Mouse (Mus musculus): ENCODE results near the gene Aldh2. TPM values are rescaled to one million over a fixed set of nuclear protein-coding genes. Genes with fewer than 3 reads are reported as not detected.
"Not testable (repeated sequence)": the region's sequence is repeated elsewhere in the genome, so short reads cannot be mapped to it uniquely, and the experiment has no call there.

Gene Aldh2
- polyA plus RNA-seq, 1 experiment from 2014 or later: 71.2 TPM

DNA sequence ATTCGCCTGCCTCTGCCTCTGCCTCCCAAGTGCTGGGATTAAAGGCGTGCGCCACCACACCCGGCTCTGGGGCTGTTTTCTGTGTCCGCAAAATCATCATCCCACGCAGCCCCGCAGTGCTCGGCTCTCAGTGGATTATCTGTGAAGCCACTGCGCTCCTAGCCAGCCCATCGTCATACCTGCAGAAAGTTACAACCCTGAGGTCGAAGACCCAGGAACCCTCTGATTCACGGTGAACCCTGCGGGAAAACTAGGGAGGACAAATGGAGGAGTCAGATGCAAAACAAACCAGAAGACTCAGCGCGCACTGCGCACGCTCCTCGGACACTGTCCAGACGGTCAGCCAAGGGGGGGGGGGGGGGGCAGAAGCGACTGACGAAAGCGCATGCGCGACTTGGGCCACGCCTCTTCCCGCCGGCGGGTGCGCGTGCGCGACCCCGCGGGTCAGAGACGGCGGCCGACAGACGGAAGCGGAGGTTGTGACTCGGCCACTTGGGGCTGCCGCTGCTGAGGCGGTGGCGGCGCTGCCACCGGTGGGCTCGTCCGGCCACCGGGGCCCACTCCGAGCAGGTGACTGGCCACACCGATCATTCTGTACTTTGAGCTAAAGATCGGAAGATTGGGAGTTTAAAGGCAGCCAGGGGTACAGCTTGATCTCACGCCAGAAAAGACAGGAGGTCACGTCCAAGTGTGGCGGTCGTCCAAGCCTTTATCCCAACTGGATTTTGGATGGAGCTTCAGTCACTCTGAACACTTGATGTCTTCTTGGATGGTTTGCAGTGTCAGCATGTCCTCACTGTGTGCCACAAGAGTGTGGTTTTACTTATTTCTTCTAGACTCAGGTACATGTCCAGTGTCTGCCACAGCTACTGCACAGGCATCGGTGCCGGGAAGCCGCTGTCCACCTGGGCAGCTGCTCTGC, 25.2 kb upstream of the Aldh2 start, which contains the start of gene Acad12:
Gene Acad12 (minus strand): TSS at position 347 of the 922 bp plus-strand sequence.
- Histone ChIP-seq H3K36me3 (ENCODE audit: control insufficient read depth, insufficient read depth, low read length) (no peaks in the 10 kb centered on the region), H3K27me3 (ENCODE audit: control insufficient read depth, insufficient read depth, low read length) (no peaks in the 10 kb centered on the region), H3K9ac (ENCODE audit: low read length) (peak within 1 kb of the TSS; percentile 84), H3K9me3 (ENCODE audit: control insufficient read depth, low read length) (no peaks in the 10 kb centered on the region), H3K4me3 (ENCODE audit: low read depth, low read length) (peak within 1 kb of the TSS; percentile 72), H3K27ac (ENCODE audit: low read depth, low read length) (peak within 1 kb of the TSS; percentile 71), H3K4me1 (ENCODE audit: control insufficient read depth, insufficient read depth, low read length) (no peaks in the 10 kb centered on the region), H3K4me2 (ENCODE audit: low read depth) (peak within 1 kb of the TSS; percentile 80)
- peak; percentile 92 for DNase-seq (ENCODE audit: low spot score)
- WGBS: 2% methylated on average over 57 of the region's 58 CpGs
- ATAC-seq (ENCODE audit: insufficient read depth, low FRiP score, low TSS enrichment): peak; percentile 81

DNA sequence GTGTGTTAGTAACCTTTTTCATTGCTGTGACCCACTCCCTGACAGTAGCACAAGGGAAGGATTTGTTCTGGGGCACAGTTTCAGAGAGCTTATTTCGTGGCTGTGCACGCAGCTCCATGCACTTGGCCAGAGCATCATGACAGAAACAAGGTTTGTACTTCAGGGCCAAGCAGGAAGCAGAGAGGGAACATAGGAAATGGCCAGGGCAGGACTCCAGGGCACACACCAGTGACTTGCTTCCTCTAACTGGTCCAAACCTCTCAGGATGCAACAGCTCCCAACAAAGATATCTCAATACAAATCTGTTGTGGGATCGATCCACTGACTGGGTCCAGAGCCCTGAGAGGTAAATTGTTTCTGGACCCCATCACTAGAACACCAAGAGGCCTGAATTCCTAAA, 21.3 kb upstream of the Aldh2 start:
- not testable (repeated sequence) for H3K27me3 ChIP-seq (ENCODE audit: control insufficient read depth, insufficient read depth, low read length); H3K4me2 ChIP-seq (ENCODE audit: low read depth); H3K4me3 ChIP-seq (ENCODE audit: low read depth, low read length); H3K27ac ChIP-seq (ENCODE audit: low read depth, low read length); H3K9ac ChIP-seq (ENCODE audit: low read length); H3K9me3 ChIP-seq (ENCODE audit: control insufficient read depth, low read length); H3K4me1 ChIP-seq (ENCODE audit: control insufficient read depth, insufficient read depth, low read length); H3K36me3 ChIP-seq (ENCODE audit: control insufficient read depth, insufficient read depth, low read length); ATAC-seq (ENCODE audit: insufficient read depth, low FRiP score, low TSS enrichment); DNase-seq (ENCODE audit: low spot score)
- 86% methylated on average over 3 of the region's 3 CpGs for WGBS

DNA sequence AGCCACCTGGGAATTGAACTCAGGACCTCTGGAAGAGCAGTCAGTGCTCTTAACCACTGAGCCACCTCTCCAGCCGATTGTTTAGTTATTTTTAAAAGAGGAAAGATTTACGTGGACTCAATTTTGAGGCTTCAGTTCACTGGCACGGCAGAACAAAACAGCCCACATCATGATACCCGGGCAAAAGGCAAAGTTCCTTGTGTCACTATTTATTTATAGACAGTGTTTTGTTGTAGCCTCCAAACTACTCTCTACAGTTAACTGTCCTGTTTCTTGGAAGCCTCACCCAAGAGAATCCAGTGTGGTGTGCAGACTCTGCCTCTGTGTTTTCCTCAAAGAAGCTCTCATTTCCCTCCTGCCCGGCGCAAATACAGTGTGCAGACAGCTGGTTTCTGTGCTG, 18.4 kb upstream of the Aldh2 start:
- H3K27ac ChIP-seq (ENCODE audit: low read depth, low read length): no peak overlapping the region
- 86% methylated on average over 6 of the region's 6 CpGs for WGBS
- H3K36me3 ChIP-seq (ENCODE audit: control insufficient read depth, insufficient read depth, low read length): no peaks in the 10 kb centered on the region

DNA sequence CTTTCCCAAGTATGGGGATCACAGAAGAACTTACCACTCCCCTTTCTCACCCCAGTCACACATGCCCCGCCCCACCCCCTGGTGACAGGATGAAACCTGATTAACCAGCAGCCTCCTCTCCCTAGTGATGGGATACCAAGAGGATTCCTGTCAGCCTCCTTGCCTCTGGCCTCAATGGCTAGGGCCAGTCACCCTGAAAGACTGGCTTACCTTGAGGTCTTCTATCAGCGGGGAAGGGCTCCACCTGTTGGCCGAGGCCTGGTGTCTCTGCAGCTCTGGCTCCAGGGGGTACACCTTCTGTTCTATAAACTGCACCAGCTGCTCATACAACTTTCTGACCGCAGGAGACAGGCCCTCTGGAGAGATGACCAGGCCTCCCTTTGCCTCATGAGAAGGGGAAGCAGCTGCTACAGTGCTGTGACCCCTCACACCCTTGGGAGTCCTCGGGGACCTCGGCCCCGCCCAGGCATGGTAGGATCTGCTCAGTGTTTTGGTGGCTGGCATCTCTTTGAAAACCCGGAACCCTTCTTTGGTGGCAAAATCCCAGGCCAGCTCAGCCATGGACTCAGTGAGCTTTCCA, 16.0 kb upstream of the Aldh2 start:
- H3K9me3 ChIP-seq (ENCODE audit: control insufficient read depth, low read length); H3K4me1 ChIP-seq (ENCODE audit: control insufficient read depth, insufficient read depth, low read length); DNase-seq (ENCODE audit: low spot score); H3K27ac ChIP-seq (ENCODE audit: low read depth, low read length); H3K36me3 ChIP-seq (ENCODE audit: control insufficient read depth, insufficient read depth, low read length); ATAC-seq (ENCODE audit: insufficient read depth, low FRiP score, low TSS enrichment); H3K27me3 ChIP-seq (ENCODE audit: control insufficient read depth, insufficient read depth, low read length); H3K4me3 ChIP-seq (ENCODE audit: low read depth, low read length); H3K4me2 ChIP-seq (ENCODE audit: low read depth); H3K9ac ChIP-seq (ENCODE audit: low read length): not testable (repeated sequence)
- 50% methylated on average over 8 of the region's 8 CpGs for WGBS

More for the DNA sequence above, 18.4 kb upstream of the Aldh2 start:
- H3K27me3 ChIP-seq (ENCODE audit: control insufficient read depth, insufficient read depth, low read length): no peaks in the 10 kb centered on the region
- no peak overlapping the region for H3K9ac ChIP-seq (ENCODE audit: low read length)
- no peak overlapping the region for H3K4me3 ChIP-seq (ENCODE audit: low read depth, low read length)
- ATAC-seq (ENCODE audit: insufficient read depth, low FRiP score, low TSS enrichment) (no peak), DNase-seq (ENCODE audit: low spot score) (no peak)
- H3K4me1 ChIP-seq (ENCODE audit: control insufficient read depth, insufficient read depth, low read length): no peaks in the 10 kb centered on the region
- H3K4me2 ChIP-seq (ENCODE audit: low read depth): no peak overlapping the region
- no peaks in the 10 kb centered on the region for H3K9me3 ChIP-seq (ENCODE audit: control insufficient read depth, low read length)

DNA sequence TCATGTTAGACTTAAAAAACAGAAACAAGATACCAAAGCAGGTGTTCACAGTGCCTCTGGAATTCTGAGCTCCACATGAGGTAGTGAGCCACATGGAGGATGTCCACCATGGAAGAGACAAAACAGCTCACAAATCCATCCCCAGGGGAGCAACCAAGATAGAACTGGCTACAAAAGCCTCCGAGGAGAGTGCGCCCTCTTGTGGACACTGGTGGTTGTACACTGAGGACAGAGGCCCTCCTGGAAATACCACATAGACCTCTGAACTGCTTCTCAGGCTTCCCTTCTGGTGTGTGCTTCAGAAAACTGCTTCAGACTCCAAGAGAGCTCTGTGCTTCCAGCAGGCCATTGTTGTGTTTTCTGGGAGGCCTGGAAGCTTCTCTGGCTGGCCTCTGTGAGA, 12.5 kb upstream of the Aldh2 start:
- no peak for ATAC-seq (ENCODE audit: insufficient read depth, low FRiP score, low TSS enrichment)
- Histone ChIP-seq H3K4me1 (ENCODE audit: control insufficient read depth, insufficient read depth, low read length) (no peaks in the 10 kb centered on the region), H3K9ac (ENCODE audit: low read length) (no peak overlapping the region), H3K9me3 (ENCODE audit: control insufficient read depth, low read length) (no peaks in the 10 kb centered on the region), H3K27ac (ENCODE audit: low read depth, low read length) (no peak overlapping the region), H3K4me3 (ENCODE audit: low read depth, low read length) (no peak overlapping the region), H3K27me3 (ENCODE audit: control insufficient read depth, insufficient read depth, low read length) (no peaks in the 10 kb centered on the region), H3K4me2 (ENCODE audit: low read depth) (no peak overlapping the region), H3K36me3 (ENCODE audit: control insufficient read depth, insufficient read depth, low read length) (no peaks in the 10 kb centered on the region)
- DNase-seq (ENCODE audit: low spot score): peak; percentile 71
- 0% methylated on average over 2 of the region's 2 CpGs for WGBS

DNA sequence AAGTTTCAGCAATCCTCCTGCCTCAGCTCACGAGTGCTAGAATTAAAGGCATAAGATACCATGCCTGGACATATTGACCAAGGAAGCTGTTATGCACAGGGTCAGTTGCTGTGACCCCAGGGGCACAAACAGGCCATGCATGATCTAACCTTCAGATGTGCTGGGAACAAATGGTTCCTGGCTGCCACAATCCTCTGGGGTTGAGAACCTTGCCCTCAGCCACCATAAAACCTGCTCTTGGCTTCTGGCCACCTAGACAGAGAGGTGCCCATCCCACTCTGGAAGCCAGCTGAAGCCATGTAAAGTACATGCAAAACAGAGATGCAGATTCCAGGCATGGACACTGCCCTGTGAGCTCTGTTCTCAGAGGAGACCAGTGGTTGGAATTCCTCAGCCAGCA, 10.2 kb upstream of the Aldh2 start:
- not testable (repeated sequence) for DNase-seq (ENCODE audit: low spot score); H3K27me3 ChIP-seq (ENCODE audit: control insufficient read depth, insufficient read depth, low read length); H3K9me3 ChIP-seq (ENCODE audit: control insufficient read depth, low read length); H3K4me1 ChIP-seq (ENCODE audit: control insufficient read depth, insufficient read depth, low read length); H3K36me3 ChIP-seq (ENCODE audit: control insufficient read depth, insufficient read depth, low read length); H3K4me2 ChIP-seq (ENCODE audit: low read depth); ATAC-seq (ENCODE audit: insufficient read depth, low FRiP score, low TSS enrichment); H3K4me3 ChIP-seq (ENCODE audit: low read depth, low read length); H3K27ac ChIP-seq (ENCODE audit: low read depth, low read length); H3K9ac ChIP-seq (ENCODE audit: low read length)
- 71% methylated on average over 1 of the region's 1 CpGs for WGBS

DNA sequence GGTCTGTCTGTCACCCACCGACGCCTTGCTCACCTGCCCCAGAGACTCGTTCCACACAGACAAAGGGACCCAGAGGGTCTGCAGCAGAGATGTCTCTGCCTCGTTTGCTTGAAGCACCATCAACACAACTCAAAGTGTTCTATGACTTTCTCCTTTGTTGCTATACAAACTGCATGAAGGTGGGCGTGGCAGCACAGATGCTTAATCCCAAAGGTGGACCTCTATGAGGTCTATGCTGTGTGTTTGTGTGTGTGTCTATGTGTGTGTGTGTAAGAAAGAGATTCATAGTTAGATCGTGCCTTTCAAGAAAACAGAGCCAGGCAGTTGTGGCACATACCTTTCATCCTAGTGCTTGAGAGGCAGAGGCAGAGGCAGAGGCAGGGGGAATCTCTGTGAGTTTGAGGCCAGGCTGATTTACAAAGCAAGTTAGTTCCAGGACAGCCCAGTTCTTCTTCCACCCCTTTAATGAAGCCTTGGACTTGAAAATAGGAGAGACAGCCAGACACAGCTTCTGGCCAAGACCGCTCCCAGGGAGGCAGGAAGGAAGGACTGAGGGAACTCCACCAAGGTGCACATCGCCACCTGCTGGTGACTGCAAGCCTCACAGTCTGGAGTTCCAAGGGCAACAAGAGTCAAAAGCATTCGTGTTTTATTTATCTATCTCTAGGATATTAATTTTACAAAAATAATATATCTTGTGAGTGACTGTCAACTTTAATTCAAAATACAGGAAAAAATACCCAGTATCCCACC, 8.1 kb upstream of the Aldh2 start:
- no peak for ATAC-seq (ENCODE audit: insufficient read depth, low FRiP score, low TSS enrichment)

DNA sequence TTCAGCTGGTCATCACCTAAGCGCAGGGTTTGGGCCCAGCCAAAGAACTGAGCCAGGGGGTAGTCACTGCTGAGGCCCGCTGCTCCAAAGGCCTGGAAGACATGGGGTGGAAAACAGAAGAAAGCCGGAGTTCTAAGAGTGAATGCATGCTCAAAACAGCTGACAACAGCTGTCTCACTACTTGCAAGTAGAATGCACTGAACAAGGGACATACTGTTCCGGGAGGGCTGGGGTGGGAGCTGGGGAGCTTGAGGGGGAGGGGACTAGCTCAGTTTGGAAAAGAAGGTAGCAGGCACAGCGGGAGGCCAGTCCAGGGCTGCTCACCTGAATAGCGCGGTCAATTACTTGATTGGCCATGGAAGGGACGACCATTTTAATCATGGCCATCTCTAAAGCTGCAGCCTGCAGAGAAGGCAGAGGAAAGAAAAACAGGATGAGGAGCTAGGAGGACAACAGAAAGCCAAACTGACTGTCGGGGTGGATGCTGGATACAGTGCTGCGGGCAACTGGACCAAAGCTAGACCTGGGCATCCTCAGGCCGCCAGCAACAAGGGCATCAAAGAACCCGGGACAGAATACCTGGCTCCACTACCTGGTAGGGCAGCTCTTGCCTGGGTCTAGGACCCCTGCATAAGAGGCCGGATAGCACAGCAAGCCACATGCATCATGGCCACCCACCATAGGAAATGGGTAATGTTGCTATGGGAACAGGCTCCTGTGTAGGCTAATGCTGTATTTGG, 5.4 kb upstream of the Aldh2 start:
- Histone ChIP-seq H3K4me2 (ENCODE audit: low read depth) (no peak overlapping the region), H3K9me3 (ENCODE audit: control insufficient read depth, low read length) (no peaks in the 10 kb centered on the region), H3K36me3 (ENCODE audit: control insufficient read depth, insufficient read depth, low read length) (no peaks in the 10 kb centered on the region), H3K4me3 (ENCODE audit: low read depth, low read length) (no peak overlapping the region), H3K27me3 (ENCODE audit: control insufficient read depth, insufficient read depth, low read length) (no peaks in the 10 kb centered on the region), H3K27ac (ENCODE audit: low read depth, low read length) (no peak overlapping the region), H3K4me1 (ENCODE audit: control insufficient read depth, insufficient read depth, low read length) (no peaks in the 10 kb centered on the region), H3K9ac (ENCODE audit: low read length) (no peak overlapping the region)
- DNase-seq (ENCODE audit: low spot score) (no peak), ATAC-seq (ENCODE audit: insufficient read depth, low FRiP score, low TSS enrichment) (no peak)
- 70% methylated on average over 13 of the region's 13 CpGs for WGBS

More for the DNA sequence above, 8.1 kb upstream of the Aldh2 start:
- no peak overlapping the region for H3K4me2 ChIP-seq (ENCODE audit: low read depth)
- 32% methylated on average over 9 of the region's 9 CpGs for WGBS
- H3K4me1 ChIP-seq (ENCODE audit: control insufficient read depth, insufficient read depth, low read length): no peaks in the 10 kb centered on the region
- no peak overlapping the region for H3K4me3 ChIP-seq (ENCODE audit: low read depth, low read length)
- no peak overlapping the region for H3K9ac ChIP-seq (ENCODE audit: low read length)
- peak; percentile 85 for DNase-seq (ENCODE audit: low spot score)
- no peaks in the 10 kb centered on the region for H3K9me3 ChIP-seq (ENCODE audit: control insufficient read depth, low read length)
- H3K27me3 ChIP-seq (ENCODE audit: control insufficient read depth, insufficient read depth, low read length): no peaks in the 10 kb centered on the region
- no peak overlapping the region for H3K27ac ChIP-seq (ENCODE audit: low read depth, low read length)
- H3K36me3 ChIP-seq (ENCODE audit: control insufficient read depth, insufficient read depth, low read length): no peaks in the 10 kb centered on the region

Data from neural tube, embryonic 11.5 days (tissue).